Mouse (Mus musculus): ENCODE data around the gene Gatd1.

- TF ChIP-seq CTCF (IDR thresholded peaks at IDR 0.05 in 2 of 3, conservative IDR thresholded peaks at IDR 0.05 in 1 of 3; ENCODE audit: control insufficient read depth in 1 of 3, insufficient read depth in 1 of 3, low read depth in 2 of 3, low read length in 3 of 3, poor library complexity in 1 of 3, severe bottlenecking in 1 of 3), result no peak
- TF ChIP-seq HCFC1 (IDR thresholded peaks at IDR 0.05; ENCODE audit: low read depth, low read length), result no peak
- TF ChIP-seq MAZ (IDR thresholded peaks at IDR 0.05; ENCODE audit: low read depth, low read length), result no peak
- no peak for TF ChIP-seq POLR2A (IDR thresholded peaks at IDR 0.05; ENCODE audit: control insufficient read depth in 1 of 2, insufficient read depth in 1 of 2, low read depth in 1 of 2, low read length in 2 of 2, poor library complexity in 1 of 2)
- TF ChIP-seq USF1 (IDR thresholded peaks at IDR 0.05; ENCODE audit: low read depth, low read length), result no peak
- no peak for TF ChIP-seq CHD1 (IDR thresholded peaks at IDR 0.05; ENCODE audit: low read depth, low read length)
- TF ChIP-seq NELFE (IDR thresholded peaks at IDR 0.05; ENCODE audit: low read depth, low read length), result no peak
- TF ChIP-seq TCF12 (IDR thresholded peaks at IDR 0.05; ENCODE audit: low read depth, low read length), result no peak
- no peak for TF ChIP-seq RCOR1 (IDR thresholded peaks at IDR 0.05; ENCODE audit: low read depth, low read length)
- TF ChIP-seq MAX (IDR thresholded peaks at IDR 0.05; ENCODE audit: low read length), result no peak
- TF ChIP-seq MYC (IDR thresholded peaks at IDR 0.05; ENCODE audit: low read depth, low read length), result no peak
- no peak for TF ChIP-seq MEF2A (IDR thresholded peaks at IDR 0.05; ENCODE audit: extremely low read depth, insufficient replicate concordance, low read depth, low read length, poor library complexity, severe bottlenecking)
- TF ChIP-seq POLR2AphosphoS5 (IDR thresholded peaks at IDR 0.05; ENCODE audit: borderline replicate concordance, low read depth, low read length), result no peak
- no peak for TF ChIP-seq UBTF (IDR thresholded peaks at IDR 0.05; ENCODE audit: borderline replicate concordance, insufficient read depth, low read depth, low read length)
Measured at GRCm38 (mm10) chr7:141381068-141381835, 32.7 kb downstream of the Gatd1 start.
